7 mouse cellular contexts compared by ENCODE assay signal in the genomic region with DNA sequence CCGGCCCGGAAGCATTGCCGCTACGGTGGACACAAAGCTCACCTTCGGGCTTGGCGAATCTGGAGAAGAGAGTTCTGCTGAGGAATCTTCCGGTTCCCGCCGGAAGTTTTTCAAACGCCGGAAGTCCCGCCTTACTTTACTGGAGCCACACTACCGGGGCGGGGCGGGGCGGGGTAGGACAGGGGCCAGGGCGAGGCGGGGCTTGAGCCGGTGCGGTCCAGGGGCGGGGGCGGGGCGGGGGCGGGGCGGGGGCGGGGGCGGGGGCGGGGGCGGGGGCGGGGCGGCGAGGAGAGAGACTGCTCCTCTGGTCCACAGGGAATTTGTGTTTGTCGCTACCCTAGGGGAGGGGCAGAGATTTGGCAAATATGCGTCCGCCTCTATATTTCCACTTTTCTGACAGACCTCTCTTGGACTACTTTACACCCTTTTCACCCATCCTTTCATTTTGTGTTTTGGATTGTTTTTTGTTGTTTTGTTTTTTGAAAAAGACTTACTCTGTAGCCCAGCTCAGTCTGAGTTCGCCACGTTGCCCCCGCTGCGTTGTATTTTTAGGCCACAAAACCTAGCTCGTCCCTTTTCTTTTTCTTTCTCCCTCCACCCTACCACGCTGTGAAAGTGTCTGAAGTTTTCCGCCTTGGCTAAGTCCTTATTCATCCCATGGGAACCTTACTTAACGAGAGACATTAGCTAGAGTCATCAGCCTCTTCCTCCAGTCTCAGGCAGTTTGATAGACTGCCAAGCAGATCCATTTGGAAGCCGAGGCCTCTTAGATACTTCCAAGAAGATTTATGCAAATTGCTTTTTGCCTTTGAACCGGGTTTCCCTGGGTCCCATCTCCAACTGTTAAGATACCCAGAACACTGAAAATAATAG. TPM values are rescaled to one million over a fixed set of nuclear protein-coding genes. Genes with fewer than 3 reads are reported as not detected.
A peak's percentile ranks its signal among the peaks of the same experiment; 100 is the strongest.
DNase-seq lines count a peak whose midpoint lies in the region; ATAC-seq and TF ChIP-seq lines count a peak whose summit lies in the region.

A gene (minus strand): TSS at position 97 of the 873 bp plus-strand sequence.

- peaks cover 12% of the 10 kb centered on the region for H3K4me1 ChIP-seq in intestine, embryonic 16.5 days (ENCODE audit: control insufficient read depth, insufficient read depth, low read length)
- H3K4me1 ChIP-seq in limb, embryonic 10.5 days, result peaks cover 14% of the 10 kb centered on the region
- peaks cover 12% of the 10 kb centered on the region for H3K4me1 ChIP-seq in midbrain, embryonic 12.5 days
- 0 out of 2 replicates have a peak, but pooled peaks cover 2% of the 10 kb centered on the region for H3K4me1 ChIP-seq in small intestine, adult 2 months (ENCODE audit: control insufficient read depth, insufficient read depth, insufficient read length, low read length)

- no peak for TF ChIP-seq POLR2A in small intestine, adult 2 months (IDR thresholded peaks at IDR 0.05; ENCODE audit: low read depth, low read length)

- WGBS in intestine, embryonic 16.5 days, result 2% methylated on average over 32 of the region's 45 CpGs
- 3% methylated on average over 35 of the region's 45 CpGs for WGBS in limb, embryonic 10.5 days
- WGBS in midbrain, embryonic 12.5 days, result 1% methylated on average over 28 of the region's 45 CpGs
- 2% methylated on average over 38 of the region's 45 CpGs for WGBS in small intestine, adult 2 months

- no peak for TF ChIP-seq CTCF in small intestine, adult 2 months (IDR thresholded peaks at IDR 0.05; ENCODE audit: extremely low read depth, insufficient read length, insufficient replicate concordance, low read depth, low read length)

- H3K27me3 ChIP-seq in intestine, embryonic 16.5 days (replicated peaks; ENCODE audit: control insufficient read depth, insufficient read depth, low read length), result no peaks in the 10 kb centered on the region
- no peaks in the 10 kb centered on the region for H3K27me3 ChIP-seq in limb, embryonic 10.5 days (ENCODE audit: low read depth, poor library complexity, severe bottlenecking)
- no peaks in the 10 kb centered on the region; the same call in 1 of the 2 replicates for H3K27me3 ChIP-seq in midbrain, embryonic 12.5 days
- H3K27me3 ChIP-seq in small intestine, adult 2 months (ENCODE audit: control insufficient read depth, insufficient read depth, low read length), result no peaks in the 10 kb centered on the region

- peak within 1 kb of the TSS; percentile 77 for H3K9ac ChIP-seq in intestine, embryonic 16.5 days (ENCODE audit: low read depth, low read length)
- H3K9ac ChIP-seq in midbrain, embryonic 12.5 days (replicated peaks), result peak within 1 kb of the TSS; percentile 76

- no peaks in the 10 kb centered on the region for H3K9me3 ChIP-seq in intestine, embryonic 16.5 days (ENCODE audit: control insufficient read depth, low read length)
- no peaks in the 10 kb centered on the region for H3K9me3 ChIP-seq in limb, embryonic 10.5 days (replicated peaks)
- H3K9me3 ChIP-seq in midbrain, embryonic 12.5 days, result no peaks in the 10 kb centered on the region

- H3K27ac ChIP-seq in intestine, embryonic 16.5 days (ENCODE audit: low read length), result peak within 1 kb of the TSS; percentile 39
- H3K27ac ChIP-seq in limb, embryonic 10.5 days, result peak within 1 kb of the TSS; percentile 81
- peak within 1 kb of the TSS; percentile 46; the same call in 1 of the 2 replicates for H3K27ac ChIP-seq in midbrain, embryonic 12.5 days (replicated peaks)
- peak within 1 kb of the TSS; percentile 21; the same call in 1 of the 2 replicates for H3K27ac ChIP-seq in small intestine, adult 2 months (ENCODE audit: insufficient read depth, low read depth, low read length)

- peak; percentile 95 for DNase-seq in adrenal gland, postnatal 10 days
- peak; percentile 90 for DNase-seq in embryo, embryonic 11.5 days (ENCODE audit: low read depth, low spot score)
- peak; percentile 81 to 91 for DNase-seq in gastrocnemius, postnatal 4 days (ENCODE audit: low spot score in 2 of 2)
- DNase-seq in limb, embryonic 10.5 days (ENCODE audit: low spot score), result peak; percentile 99

- peak; percentile 96 for ATAC-seq in intestine, embryonic 16.5 days
- ATAC-seq in midbrain, embryonic 12.5 days (ENCODE audit: low FRiP score, low read depth), result peak; percentile 96

- H3K4me3 ChIP-seq in intestine, embryonic 16.5 days (ENCODE audit: low read length), result peak within 1 kb of the TSS; percentile 60
- H3K4me3 ChIP-seq in limb, embryonic 10.5 days, result peak within 1 kb of the TSS; percentile 79
- H3K4me3 ChIP-seq in midbrain, embryonic 12.5 days, result peak within 1 kb of the TSS; percentile 76
- peak within 1 kb of the TSS; percentile 68 for H3K4me3 ChIP-seq in small intestine, adult 2 months (ENCODE audit: low read depth, low read length)

- H3K4me2 ChIP-seq in intestine, embryonic 16.5 days (ENCODE audit: low read depth, low read length), result peak within 1 kb of the TSS; percentile 85
- peak within 1 kb of the TSS; percentile 98 for H3K4me2 ChIP-seq in midbrain, embryonic 12.5 days (replicated peaks)

- H3K36me3 ChIP-seq in intestine, embryonic 16.5 days (ENCODE audit: control insufficient read depth, insufficient read depth, low read length), result no peaks in the 10 kb centered on the region
- peaks cover 21% of the 10 kb centered on the region for H3K36me3 ChIP-seq in limb, embryonic 10.5 days
- peaks cover 5% of the 10 kb centered on the region for H3K36me3 ChIP-seq in midbrain, embryonic 12.5 days
- H3K36me3 ChIP-seq in small intestine, adult 2 months (ENCODE audit: control insufficient read depth, insufficient read depth, low read length), result no peaks in the 10 kb centered on the region

RNA-seq across cellular contexts. Expression of the gene that starts here (rescaled TPM):
- 10 to 100 TPM; 17.3 to 18.3 TPM for total RNA-seq in adrenal gland, postnatal 10 days (2021)
- 10 to 100 TPM; 15.0 to 16.4 TPM for total RNA-seq in gastrocnemius, postnatal 4 days (2021)
- polyA plus RNA-seq in intestine, embryonic 16.5 days (2015; fragmentation: Nextera tagmentation; extraction: Ambion mirVana), result 13.2 and 13.3 TPM in 2 replicates
- 22.5 and 24.5 TPM in 2 replicates for polyA plus RNA-seq in limb, embryonic 10.5 days (2016; fragmentation: Nextera tagmentation; extraction: Ambion mirVana)
- polyA plus RNA-seq in midbrain, embryonic 12.5 days (2016; fragmentation: Nextera tagmentation; extraction: Ambion mirVana), result 22.3 and 22.9 TPM in 2 replicates
- polyA plus RNA-seq in small intestine, adult 2 months (2012; rRNA removed), result 0.50 and 0.80 TPM in 2 replicates

Comparison
In these comparisons a context has a peak if more than half of its experiments do, and no peak if none do; other contexts are left out.
1. Peak in every context shown above with its lines: DNase-seq, ATAC-seq, H3K4me3 ChIP-seq and H3K27ac ChIP-seq.
2. H3K27ac ChIP-seq: peak in every context shown above with its lines; median percentile 81 in limb, embryonic 10.5 days; 46 in midbrain, embryonic 12.5 days; 39 in intestine, embryonic 16.5 days; 21 in small intestine, adult 2 months.